In the genomic region with DNA sequence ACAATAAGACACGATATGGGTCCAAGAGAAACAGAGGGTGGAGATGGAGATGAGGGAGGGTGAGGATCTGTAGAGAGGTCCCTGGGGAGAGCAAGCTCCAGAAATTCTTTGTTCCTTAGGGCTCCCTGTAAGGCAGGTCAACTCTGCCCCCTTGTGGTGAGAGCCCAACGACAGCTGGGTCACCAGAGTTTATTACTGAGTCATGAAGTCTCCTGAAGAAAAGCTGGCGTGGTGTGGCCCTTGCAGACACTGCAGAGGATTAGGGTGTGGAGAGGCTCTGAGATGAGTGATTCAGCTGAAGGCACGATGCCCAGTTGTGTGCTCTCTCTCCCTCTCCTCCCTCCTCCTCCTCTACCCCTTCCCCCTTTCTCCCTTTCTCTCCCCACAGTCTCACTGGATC, we compare ENCODE assay signal across 9 mouse cellular contexts. TPM values are rescaled to one million over a fixed set of nuclear protein-coding genes. Genes with fewer than 3 reads are reported as not detected.
DNase-seq lines count a peak whose midpoint lies in the region; ATAC-seq lines count a peak whose summit lies in the region.
"Had no signal": no experiment of that assay in that cellular context is flagged by ENCODE, and none has a peak within 500 bp of the region (broad histone marks: within the 10 kb centered on the region; RNA-seq: fewer than 3 reads in every experiment).

No protein-coding gene starts in this region.

- ATAC-seq in CD4-positive, CD25-positive, alpha-beta regulatory T cell, adult 4 months = peak; percentile 50
- peak; percentile 78 for ATAC-seq in granulocyte monocyte progenitor cell, adult 5-6 weeks (replicated peaks; ENCODE audit: poor library complexity, severe bottlenecking)

- peak; percentile 89 for DNase-seq in adrenal gland, adult 2 months
- peak; percentile 89 for DNase-seq in embryo, embryonic 10.5 days (ENCODE audit: low spot score)
- DNase-seq in kidney, postnatal 25 days = peak; percentile 85 to 90
- DNase-seq in lung, adult 18-20 months = peak; percentile 74 to 80
- peak; percentile 83 for DNase-seq in right cerebral cortex, adult 18-20 months
- DNase-seq in urinary bladder, adult 18-20 months (ENCODE audit: low spot score in 2 of 2) = peak; percentile 59 to 80

RNA-seq across cellular contexts. Expression of a gene that starts 2.0 kb away (rescaled TPM):
- polyA plus RNA-seq in CD4-positive, CD25-positive, alpha-beta regulatory T cell, adult 4 months (2017; shearing (Covaris generic)) = 10 to 100 TPM; 79.5 to 90.2 TPM
- under 1 TPM; 0.69 TPM for total RNA-seq in adrenal gland, adult 2 months (2021)
- polyA plus RNA-seq in adrenal gland, adult 2 months (2012; rRNA removed) = 1.8 and 3.3 TPM in 2 replicates
- total RNA-seq in granulocyte monocyte progenitor cell, adult 5-6 weeks (2014; fragmentation: Nextera tagmentation) = 6.1 TPM in 1 of 2 replicates, not detected in the other
- not detected in 2 replicates for total RNA-seq in granulocyte monocyte progenitor cell, adult 5-6 weeks (2017)
- polyA plus RNA-seq: limb, embryonic 13.5 days had no signal

RNA-seq across cellular contexts. Expression of a gene that starts 22.2 kb away (rescaled TPM):
- polyA plus RNA-seq in CD4-positive, CD25-positive, alpha-beta regulatory T cell, adult 4 months (2017; shearing (Covaris generic)) = not detected
- not detected for total RNA-seq in adrenal gland, adult 2 months (2021)
- polyA plus RNA-seq in adrenal gland, adult 2 months (2012; rRNA removed) = not detected in 2 replicates
- not detected in 2 replicates for total RNA-seq in granulocyte monocyte progenitor cell, adult 5-6 weeks (2014; fragmentation: Nextera tagmentation)
- not detected in 2 replicates for total RNA-seq in granulocyte monocyte progenitor cell, adult 5-6 weeks (2017)
- polyA plus RNA-seq: limb, embryonic 13.5 days had no signal

RNA-seq across cellular contexts. Expression of a gene that starts 39.8 kb away (rescaled TPM):
- polyA plus RNA-seq in CD4-positive, CD25-positive, alpha-beta regulatory T cell, adult 4 months (2017; shearing (Covaris generic)) = not detected
- total RNA-seq in adrenal gland, adult 2 months (2021) = not detected
- 0.09 and 0.19 TPM in 2 replicates for polyA plus RNA-seq in adrenal gland, adult 2 months (2012; rRNA removed)
- total RNA-seq in granulocyte monocyte progenitor cell, adult 5-6 weeks (2014; fragmentation: Nextera tagmentation) = not detected in 2 replicates
- total RNA-seq in granulocyte monocyte progenitor cell, adult 5-6 weeks (2017) = not detected in 2 replicates

RNA-seq across cellular contexts. Expression of a gene that starts 50.1 kb away (rescaled TPM):
- polyA plus RNA-seq in CD4-positive, CD25-positive, alpha-beta regulatory T cell, adult 4 months (2017; shearing (Covaris generic)) = 10 to 100 TPM; 50.4 to 78.2 TPM
- 100 to 1,000 TPM; 114 to 126 TPM for total RNA-seq in adrenal gland, adult 2 months (2021)
- polyA plus RNA-seq in adrenal gland, adult 2 months (2012; rRNA removed) = 39.8 and 48.7 TPM in 2 replicates
- total RNA-seq in granulocyte monocyte progenitor cell, adult 5-6 weeks (2014; fragmentation: Nextera tagmentation) = 53.7 and 63.6 TPM in 2 replicates
- total RNA-seq in granulocyte monocyte progenitor cell, adult 5-6 weeks (2017) = 68.2 and 70.6 TPM in 2 replicates

Comparison
In these comparisons a context has a peak if more than half of its experiments do, and no peak if none do; other contexts are left out.
1. Peak in every context shown above with its lines: DNase-seq and ATAC-seq.